Mouse (Mus musculus): ENCODE measurements at regions not wholly inside any gene's neighbourhood (a gene's known extent, or its start where the extent isn't known, plus 50 kb on each side); places are given as distances from the start of the nearest gene placed in this dataset.

- no peak for DNase-seq (ENCODE audit: low spot score)
Measured at GRCm38 (mm10) chr6:93031812-93032330, 88.6 kb upstream of the Adamts9 start.

GRCm38 (mm10) chr6:93026068-93027022, 83.1 kb upstream of the Adamts9 start:
- DNase-seq (ENCODE audit: low spot score), result peak; percentile 17

- no peak for DNase-seq (ENCODE audit: low spot score)
Measured at GRCm38 (mm10) chr6:93014534-93014933, 71.2 kb upstream of the Adamts9 start.

- DNase-seq (ENCODE audit: low spot score), result no peak
Measured at GRCm38 (mm10) chr6:93011906-93012305, 68.6 kb upstream of the Adamts9 start.

GRCm38 (mm10) chr6:93004587-93005240, 61.4 kb upstream of the Adamts9 start:
- DNase-seq (ENCODE audit: low spot score), result peak; percentile 71

- no peak for DNase-seq (ENCODE audit: low spot score)
Measured at GRCm38 (mm10) chr6:93003812-93004211, 60.5 kb upstream of the Adamts9 start.

- no peak for DNase-seq (ENCODE audit: low spot score)
Measured at GRCm38 (mm10) chr6:92993647-92994046, 50.4 kb upstream of the Adamts9 start.

Data from ovary, adult 18-20 months (tissue).